Mouse (Mus musculus): ENCODE measurements around the gene Dlst. TPM values are rescaled to one million over a fixed set of nuclear protein-coding genes. Genes with fewer than 3 reads are reported as not detected.
A peak's percentile ranks its signal among the peaks of the same experiment; 100 is the strongest.

Dlst gene
- polyA plus RNA-seq, 1 experiment from 2014 or later: 119 TPM

GRCm38 (mm10) chr12:85169117-85169858 lies 58.7 kb downstream of the Dlst start:
- Histone ChIP-seq H3K9me3 (ENCODE audit: control insufficient read depth, low read length) (no peaks in the 10 kb centered on the region), H3K9ac (ENCODE audit: low read depth, low read length) (peak overlapping the region; percentile 5; the same call in 1 of the 2 replicates), H3K4me1 (ENCODE audit: control insufficient read depth, insufficient read depth, low read length) (no peaks in the 10 kb centered on the region), H3K36me3 (ENCODE audit: control insufficient read depth, insufficient read depth, low read length) (peaks cover 9% of the 10 kb centered on the region), H3K27me3 (ENCODE audit: control insufficient read depth, insufficient read depth, low read length) (no peaks in the 10 kb centered on the region), H3K4me3 (ENCODE audit: low read length) (no peak overlapping the region), H3K27ac (ENCODE audit: low read depth, low read length) (no peak overlapping the region), H3K4me2 (replicated peaks; ENCODE audit: low read depth, low read length) (peak overlapping the region; percentile 21)
- ATAC-seq (ENCODE audit: low FRiP score, low TSS enrichment): peak; percentile 78; the same call in 1 of the 2 replicates
- 30% methylated on average over 27 of the region's 27 CpGs for WGBS

- H3K27me3 ChIP-seq (ENCODE audit: control insufficient read depth, insufficient read depth, low read length): no peaks in the 10 kb centered on the region; the same call in 1 of the 2 replicates
- peaks cover 2% of the 10 kb centered on the region; the same call in 1 of the 2 replicates for H3K4me1 ChIP-seq (ENCODE audit: control insufficient read depth, insufficient read depth, low read length)
- no peak overlapping the region for H3K4me2 ChIP-seq (replicated peaks; ENCODE audit: low read depth, low read length)
- peak; percentile 5; the same call in 1 of the 2 replicates for ATAC-seq (ENCODE audit: low FRiP score, low TSS enrichment)
- H3K27ac ChIP-seq (ENCODE audit: low read depth, low read length): no peak overlapping the region
- H3K4me3 ChIP-seq (ENCODE audit: low read length): no peak overlapping the region
- no peaks in the 10 kb centered on the region for H3K9me3 ChIP-seq (ENCODE audit: control insufficient read depth, low read length)
- H3K36me3 ChIP-seq (ENCODE audit: control insufficient read depth, insufficient read depth, low read length): peaks cover 9% of the 10 kb centered on the region
- WGBS: 65% methylated on average over 3 of the region's 3 CpGs
- H3K9ac ChIP-seq (ENCODE audit: low read depth, low read length): no peak overlapping the region
Observed at GRCm38 (mm10) chr12:85169877-85170276, 59.2 kb downstream of the Dlst start.

GRCm38 (mm10) chr12:85170284-85170947 lies 59.8 kb downstream of the Dlst start:
- 85% methylated on average over 11 of the region's 11 CpGs for WGBS
- peaks cover 6% of the 10 kb centered on the region; the same call in 1 of the 2 replicates for H3K4me1 ChIP-seq (ENCODE audit: control insufficient read depth, insufficient read depth, low read length)
- H3K27ac ChIP-seq (ENCODE audit: low read depth, low read length): no peak overlapping the region
- ATAC-seq (ENCODE audit: low FRiP score, low TSS enrichment): no peak
- no peak overlapping the region for H3K9ac ChIP-seq (ENCODE audit: low read depth, low read length)
- H3K4me2 ChIP-seq (replicated peaks; ENCODE audit: low read depth, low read length): no peak overlapping the region
- peaks cover 9% of the 10 kb centered on the region for H3K36me3 ChIP-seq (ENCODE audit: control insufficient read depth, insufficient read depth, low read length)
- no peak overlapping the region for H3K4me3 ChIP-seq (ENCODE audit: low read length)
- H3K27me3 ChIP-seq (ENCODE audit: control insufficient read depth, insufficient read depth, low read length): no peaks in the 10 kb centered on the region; the same call in 1 of the 2 replicates
- H3K9me3 ChIP-seq (ENCODE audit: control insufficient read depth, low read length): no peaks in the 10 kb centered on the region

DNA sequence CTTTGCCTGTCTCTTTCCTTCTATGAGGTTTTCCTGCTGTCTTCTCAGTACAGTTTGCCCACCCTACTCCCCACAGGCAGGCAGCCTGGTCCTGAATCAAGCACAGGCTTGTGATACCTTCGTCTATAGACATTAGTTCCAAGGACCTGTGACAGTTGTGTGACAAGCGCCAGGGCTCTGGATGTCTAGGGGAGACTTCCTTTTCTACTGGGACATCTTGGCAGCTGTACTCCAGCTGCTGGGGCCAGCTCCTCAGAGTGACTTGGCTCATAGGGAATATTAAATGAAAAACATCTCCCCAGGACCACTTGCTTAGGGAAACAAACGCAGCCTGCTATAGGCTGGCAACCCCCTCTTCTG lies 60.3 kb downstream of the Dlst start:
- Histone ChIP-seq H3K4me2 (replicated peaks; ENCODE audit: low read depth, low read length) (no peak overlapping the region), H3K27me3 (ENCODE audit: control insufficient read depth, insufficient read depth, low read length) (no peaks in the 10 kb centered on the region; the same call in 1 of the 2 replicates), H3K4me1 (ENCODE audit: control insufficient read depth, insufficient read depth, low read length) (peaks cover 11% of the 10 kb centered on the region), H3K27ac (ENCODE audit: low read depth, low read length) (no peak overlapping the region), H3K9ac (ENCODE audit: low read depth, low read length) (no peak overlapping the region), H3K9me3 (ENCODE audit: control insufficient read depth, low read length) (no peaks in the 10 kb centered on the region), H3K36me3 (ENCODE audit: control insufficient read depth, insufficient read depth, low read length) (peaks cover 9% of the 10 kb centered on the region), H3K4me3 (ENCODE audit: low read length) (no peak overlapping the region)
- 85% methylated on average over 3 of the region's 3 CpGs for WGBS
- ATAC-seq (ENCODE audit: low FRiP score, low TSS enrichment): no peak

DNA sequence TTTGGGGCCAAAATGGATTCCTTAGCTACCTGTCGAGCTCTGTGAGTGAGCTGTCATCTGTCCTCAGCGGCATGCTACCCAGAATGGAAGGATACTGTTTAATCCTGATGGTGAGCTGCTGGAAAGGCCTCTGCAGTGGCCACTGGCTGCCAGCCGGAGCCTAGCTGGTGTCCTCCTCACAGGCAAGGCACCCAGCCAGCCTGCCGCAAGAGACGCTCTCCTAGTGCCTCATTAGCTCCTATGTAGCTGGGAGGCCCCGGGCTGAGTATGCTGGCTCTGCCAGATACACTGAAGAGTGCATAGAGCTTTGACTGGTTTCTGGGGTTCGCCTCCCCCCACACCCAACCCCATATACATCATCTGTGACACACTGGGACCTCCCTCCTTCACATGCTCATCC lies 63.4 kb downstream of the Dlst start:
- 74% methylated on average over 7 of the region's 7 CpGs for WGBS
- Histone ChIP-seq H3K4me2 (replicated peaks; ENCODE audit: low read depth, low read length) (no peak overlapping the region; the same call in 1 of the 2 replicates), H3K4me1 (ENCODE audit: control insufficient read depth, insufficient read depth, low read length) (peaks cover 31% of the 10 kb centered on the region), H3K9ac (ENCODE audit: low read depth, low read length) (no peak overlapping the region), H3K27ac (ENCODE audit: low read depth, low read length) (no peak overlapping the region), H3K4me3 (ENCODE audit: low read length) (no peak overlapping the region), H3K27me3 (ENCODE audit: control insufficient read depth, insufficient read depth, low read length) (no peaks in the 10 kb centered on the region; the same call in 1 of the 2 replicates), H3K9me3 (ENCODE audit: control insufficient read depth, low read length) (no peaks in the 10 kb centered on the region), H3K36me3 (ENCODE audit: control insufficient read depth, insufficient read depth, low read length) (no peaks in the 10 kb centered on the region)
- no peak for ATAC-seq (ENCODE audit: low FRiP score, low TSS enrichment)

DNA sequence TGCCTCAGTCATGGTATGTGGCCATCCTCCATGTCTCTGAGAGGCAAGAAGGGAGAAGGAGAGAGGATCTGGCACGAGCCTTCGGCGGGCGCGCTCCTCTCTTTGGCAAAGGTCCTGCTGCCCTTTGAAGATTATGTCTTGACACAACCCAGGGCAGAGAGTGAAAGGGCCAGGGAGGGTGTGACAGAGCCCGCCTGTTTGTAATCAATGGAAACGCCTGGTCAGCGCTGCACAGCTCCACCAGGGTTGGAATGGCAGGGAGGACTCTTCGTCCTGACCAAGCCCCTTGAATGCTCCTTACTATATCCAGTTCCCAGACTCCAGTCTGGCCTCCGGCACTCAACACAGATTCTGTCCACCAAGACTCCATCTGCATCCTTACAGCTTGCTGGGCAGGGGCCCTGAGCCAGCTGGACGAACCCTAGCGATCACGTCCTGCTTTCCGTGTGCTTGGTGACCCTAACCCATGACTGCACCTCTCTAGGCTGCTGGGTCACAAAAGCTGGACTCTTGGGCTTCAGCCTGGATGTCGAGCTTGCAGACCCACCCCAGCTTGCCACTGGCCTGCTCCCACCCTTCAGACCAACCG lies 64.5 kb downstream of the Dlst start:
- H3K4me3 ChIP-seq (ENCODE audit: low read length): peak overlapping the region; percentile 33
- peak overlapping the region; percentile 51; the same call in 1 of the 2 replicates for H3K27ac ChIP-seq (ENCODE audit: low read depth, low read length)
- peak overlapping the region; percentile 55; the same call in 1 of the 2 replicates for H3K9ac ChIP-seq (ENCODE audit: low read depth, low read length)
- peak overlapping the region; percentile 73 for H3K4me2 ChIP-seq (replicated peaks; ENCODE audit: low read depth, low read length)
- no peaks in the 10 kb centered on the region for H3K36me3 ChIP-seq (ENCODE audit: control insufficient read depth, insufficient read depth, low read length)
- H3K4me1 ChIP-seq (ENCODE audit: control insufficient read depth, insufficient read depth, low read length): peaks cover 31% of the 10 kb centered on the region
- no peaks in the 10 kb centered on the region for H3K9me3 ChIP-seq (ENCODE audit: control insufficient read depth, low read length)
- WGBS: 29% methylated on average over 16 of the region's 16 CpGs
- no peak; the same call in 1 of the 2 replicates for ATAC-seq (ENCODE audit: low FRiP score, low TSS enrichment)
- no peaks in the 10 kb centered on the region; the same call in 1 of the 2 replicates for H3K27me3 ChIP-seq (ENCODE audit: control insufficient read depth, insufficient read depth, low read length)

DNA sequence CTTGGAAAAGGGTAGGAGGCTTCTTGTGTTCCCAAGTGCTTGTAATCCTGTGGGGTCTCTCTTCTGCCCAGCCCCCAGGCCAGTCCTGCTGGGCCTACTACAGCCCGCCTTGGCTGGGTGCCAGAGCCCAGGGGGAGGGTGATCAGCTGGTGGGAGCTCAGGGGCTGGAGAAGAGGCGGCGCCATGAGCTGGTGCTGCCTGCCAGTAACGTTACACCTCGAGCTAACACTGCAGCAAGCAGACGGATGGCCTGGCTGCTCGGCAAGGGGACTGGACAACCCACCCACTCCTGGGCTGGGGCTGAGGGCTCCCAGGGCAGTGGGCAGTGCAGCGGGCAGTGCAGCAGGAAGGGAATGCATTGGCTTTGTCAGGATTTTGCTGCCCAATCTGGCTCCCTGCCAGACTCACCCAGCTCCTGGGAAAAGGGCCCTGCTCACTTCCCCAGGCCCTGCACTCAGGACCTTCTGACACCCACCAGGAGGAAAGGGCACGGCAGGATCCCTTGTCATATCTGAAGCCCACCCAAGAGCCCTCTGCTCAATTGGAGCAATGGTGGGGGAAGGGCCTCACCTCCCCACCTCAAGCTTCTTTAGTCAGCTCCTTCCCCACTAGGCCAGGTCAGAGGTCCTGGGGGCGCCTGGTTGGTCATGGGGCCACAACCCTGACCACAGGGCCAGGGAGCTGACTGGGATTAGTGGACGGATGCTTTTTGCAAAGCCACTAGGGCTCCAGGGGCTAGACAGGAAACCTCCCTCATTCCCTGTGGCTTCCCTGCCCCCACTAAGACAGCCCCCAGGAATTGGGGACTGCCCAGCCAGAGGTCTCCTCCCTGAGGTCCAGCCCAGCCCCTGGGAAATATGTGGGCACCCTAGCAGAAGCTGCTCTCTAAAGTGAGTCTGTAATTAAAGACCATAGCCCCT lies 65.6 kb downstream of the Dlst start:
- Histone ChIP-seq H3K4me1 (ENCODE audit: control insufficient read depth, insufficient read depth, low read length) (peaks cover 31% of the 10 kb centered on the region), H3K36me3 (ENCODE audit: control insufficient read depth, insufficient read depth, low read length) (no peaks in the 10 kb centered on the region), H3K4me3 (ENCODE audit: low read length) (peak overlapping the region; percentile 33), H3K9me3 (ENCODE audit: control insufficient read depth, low read length) (no peaks in the 10 kb centered on the region), H3K27ac (ENCODE audit: low read depth, low read length) (peak overlapping the region; percentile 51; the same call in 1 of the 2 replicates), H3K27me3 (ENCODE audit: control insufficient read depth, insufficient read depth, low read length) (no peaks in the 10 kb centered on the region; the same call in 1 of the 2 replicates), H3K9ac (ENCODE audit: low read depth, low read length) (peak overlapping the region; percentile 55), H3K4me2 (replicated peaks; ENCODE audit: low read depth, low read length) (peak overlapping the region; percentile 73)
- WGBS: 10% methylated on average over 11 of the region's 11 CpGs
- ATAC-seq (ENCODE audit: low FRiP score, low TSS enrichment): peak; percentile 82

- Histone ChIP-seq H3K27me3 (ENCODE audit: control insufficient read depth, insufficient read depth, low read length) (no peaks in the 10 kb centered on the region; the same call in 1 of the 2 replicates), H3K4me3 (ENCODE audit: low read length) (peak overlapping the region; percentile 33), H3K4me2 (replicated peaks; ENCODE audit: low read depth, low read length) (peak overlapping the region; percentile 73), H3K9ac (ENCODE audit: low read depth, low read length) (peak overlapping the region; percentile 49), H3K36me3 (ENCODE audit: control insufficient read depth, insufficient read depth, low read length) (no peaks in the 10 kb centered on the region), H3K9me3 (ENCODE audit: control insufficient read depth, low read length) (no peaks in the 10 kb centered on the region), H3K27ac (ENCODE audit: low read depth, low read length) (peak overlapping the region; percentile 39; the same call in 1 of the 2 replicates), H3K4me1 (ENCODE audit: control insufficient read depth, insufficient read depth, low read length) (peaks cover 36% of the 10 kb centered on the region)
- ATAC-seq (ENCODE audit: low FRiP score, low TSS enrichment): peak; percentile 42
- under 1% methylated on average over 32 of the region's 32 CpGs for WGBS
Observed at GRCm38 (mm10) chr12:85176846-85177523, 66.4 kb downstream of the Dlst start.

Data from kidney, embryonic 14.5 days (tissue).